Mouse (Mus musculus) lung, adult 10 weeks (tissue): ENCODE measurements around the gene Prelp. TPM values are rescaled to one million over a fixed set of nuclear protein-coding genes. Genes with fewer than 3 reads are reported as not detected.

ENCODE experiments used
- polyA plus RNA-seq: library from polyadenylated mRNA; stranded (reverse); fragments of 350-450 nt; fragmentation: Illumina TruSeq; extraction: RNeasy Lipid Tissue Mini Kit (QIAGEN cat#74804); gene quantifications from one replicate; pipeline ENCODE4 v1.2.3, GENCODE M21; 2014; ENCODE audit warnings: low read depth, low replicate concordance; ENCODE audit not compliant: insufficient read depth

Gene Prelp
- polyA plus RNA-seq, result 99.4 TPM

GRCm38 (mm10) chr1:133921304-133921751 is at the start of gene Prelp:
Gene Prelp (minus strand): TSS chr1:133921414.

GRCm38 (mm10) chr1:133907949-133908658 is 13.1 kb downstream of the Prelp start, which contains the start of gene Optc:
Gene Optc (minus strand): TSS chr1:133907999.

Other genes starting within 250 kb of the Prelp start
- 4.9 TPM for gene Lax1, start 231.3 kb downstream of the Prelp start, polyA plus RNA-seq
- 3.8 TPM for gene Atp2b4, start 120.4 kb downstream of the Prelp start, polyA plus RNA-seq
- 1.4 TPM for gene Optc, start 13.4 kb downstream of the Prelp start, polyA plus RNA-seq
- gene Fmod, start 115.8 kb upstream of the Prelp start, polyA plus RNA-seq, result 4.9 TPM
- gene Btg2, start 157.7 kb upstream of the Prelp start, polyA plus RNA-seq, result 110 TPM
- gene Chit1, start 189.8 kb upstream of the Prelp start, polyA plus RNA-seq, result not detected